ENCODE assay signal across 8 mouse cellular contexts in the genomic region with DNA sequence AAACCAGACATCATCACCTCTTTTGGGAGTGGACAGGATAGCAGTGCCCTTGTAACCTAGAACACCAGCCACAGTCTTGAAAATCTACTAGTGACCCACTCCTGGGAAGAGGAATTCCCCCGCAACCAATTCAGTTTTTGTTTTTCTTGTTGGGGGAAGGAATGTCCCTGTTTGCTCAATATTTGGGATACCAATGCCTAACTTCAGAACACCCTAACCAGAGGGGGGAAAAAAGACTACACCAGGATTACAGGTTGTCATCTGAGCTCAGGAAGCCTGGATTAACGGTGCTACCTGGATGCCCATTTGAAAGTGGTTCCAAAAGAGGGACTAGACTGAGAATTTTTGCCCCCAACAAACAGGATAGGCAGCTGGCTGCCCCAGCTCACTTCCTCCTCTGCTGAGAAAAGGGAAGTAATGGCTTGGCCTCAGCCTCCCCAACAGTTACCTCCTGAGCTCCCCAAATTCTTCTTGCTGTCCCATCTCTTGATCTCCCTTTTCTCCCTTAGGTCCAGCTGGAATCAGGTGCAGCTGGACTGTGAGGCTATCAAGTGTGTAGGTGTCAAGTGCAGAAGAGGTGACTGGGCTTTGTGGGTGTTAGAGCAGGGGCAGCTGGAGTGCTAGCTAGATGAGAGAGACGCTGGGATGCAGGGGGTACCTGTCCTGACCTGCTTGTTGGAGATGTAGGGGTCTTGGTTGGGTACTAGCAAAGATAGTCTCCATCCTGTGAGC. TPM values are rescaled to one million over a fixed set of nuclear protein-coding genes. Genes with fewer than 3 reads are reported as not detected.
DNase-seq lines count a peak whose midpoint lies in the region; ATAC-seq and TF ChIP-seq lines count a peak whose summit lies in the region.

No protein-coding gene starts in this region.

- peaks cover 28% of the 10 kb centered on the region for H3K4me1 ChIP-seq in bone marrow macrophage, adult 2 months (ENCODE audit: control insufficient read depth, insufficient read depth, low read length)
- H3K4me1 ChIP-seq in hindbrain, embryonic 15.5 days (replicated peaks) = peaks cover 19% of the 10 kb centered on the region
- H3K4me1 ChIP-seq in midbrain, embryonic 15.5 days = peaks cover 20% of the 10 kb centered on the region

- H3K27me3 ChIP-seq in hindbrain, embryonic 15.5 days = peaks cover 11% of the 10 kb centered on the region
- H3K27me3 ChIP-seq in midbrain, embryonic 15.5 days (replicated peaks) = peaks cover 5% of the 10 kb centered on the region; the same call in 1 of the 2 replicates

- H3K4me3 ChIP-seq in bone marrow macrophage, adult 2 months (ENCODE audit: insufficient read depth, low read length) = peak overlapping the region; percentile 90
- peak overlapping the region; percentile 70 for H3K4me3 ChIP-seq in hindbrain, embryonic 15.5 days
- H3K4me3 ChIP-seq in midbrain, embryonic 15.5 days = peak overlapping the region; percentile 53; the same call in 1 of the 2 replicates

- H3K27ac ChIP-seq in bone marrow macrophage, adult 2 months (ENCODE audit: insufficient read depth, low read depth, low read length) = peak overlapping the region; percentile 73
- no peak overlapping the region for H3K27ac ChIP-seq in hindbrain, embryonic 15.5 days (replicated peaks)
- no peak overlapping the region for H3K27ac ChIP-seq in midbrain, embryonic 15.5 days

- DNase-seq in heart, adult 11 months = peak; percentile 93
- no peak for DNase-seq in heart, postnatal 14 days
- DNase-seq in urinary bladder, adult 2 months (ENCODE audit: low spot score) = no peak
- no peak for DNase-seq in cerebellum, postnatal 4 days (ENCODE audit: low spot score in 2 of 2)
- no peak for DNase-seq in gastrocnemius, adult 18-20 months (ENCODE audit: low spot score)

- peak overlapping the region; percentile 64 for H3K9ac ChIP-seq in hindbrain, embryonic 15.5 days
- no peak overlapping the region for H3K9ac ChIP-seq in midbrain, embryonic 15.5 days

- intact Hi-C loops in heart, postnatal 14 days (cut with DNase I) = no loop called here

- ATAC-seq in hindbrain, embryonic 15.5 days (ENCODE audit: low FRiP score, low read depth) = no peak
- no peak for ATAC-seq in midbrain, embryonic 15.5 days (replicated peaks)

- no peaks in the 10 kb centered on the region for H3K36me3 ChIP-seq in hindbrain, embryonic 15.5 days
- no peaks in the 10 kb centered on the region for H3K36me3 ChIP-seq in midbrain, embryonic 15.5 days (replicated peaks)

- no peak for TF ChIP-seq CTCF in bone marrow macrophage, adult 2 months (IDR thresholded peaks at IDR 0.05; ENCODE audit: low read depth, low read length)

- peak overlapping the region; percentile 83 for H3K4me2 ChIP-seq in hindbrain, embryonic 15.5 days
- peak overlapping the region; percentile 94 for H3K4me2 ChIP-seq in midbrain, embryonic 15.5 days

- no peaks in the 10 kb centered on the region for H3K9me3 ChIP-seq in hindbrain, embryonic 15.5 days
- no peaks in the 10 kb centered on the region for H3K9me3 ChIP-seq in midbrain, embryonic 15.5 days

- TF ChIP-seq POLR2A in bone marrow macrophage, adult 2 months (IDR thresholded peaks at IDR 0.05; ENCODE audit: borderline replicate concordance, low read depth, low read length) = no peak

- 78% methylated on average over 3 of the region's 3 CpGs for WGBS in hindbrain, embryonic 15.5 days
- 78% methylated on average over 3 of the region's 3 CpGs for WGBS in midbrain, embryonic 15.5 days

RNA-seq across cellular contexts. Expression of gene Nfkbie, which starts 1.2 kb away (rescaled TPM):
- 1 to 10 TPM; 1.5 to 2.1 TPM for total RNA-seq in heart, postnatal 14 days (2021)
- polyA plus RNA-seq in bone marrow macrophage, adult 2 months (2012; ENCODE audit: insufficient read depth, insufficient read length, missing spikeins) = 27.0 and 30.8 TPM in 2 replicates
- polyA plus RNA-seq in hindbrain, embryonic 15.5 days (2015; fragmentation: Nextera tagmentation; extraction: Ambion mirVana) = 4.8 and 6.4 TPM in 2 replicates
- polyA plus RNA-seq in midbrain, embryonic 15.5 days (2015; fragmentation: Nextera tagmentation; extraction: Ambion mirVana) = 3.5 and 5.3 TPM in 2 replicates
- polyA plus RNA-seq in urinary bladder, adult 2 months (2012; rRNA removed) = 5.7 and 6.1 TPM in 2 replicates
- total RNA-seq in gastrocnemius, adult 18-20 months (2021) = under 1 TPM; 0.30 to 0.47 TPM

RNA-seq across cellular contexts. Expression of gene Slc35b2, which starts 7.0 kb away (rescaled TPM):
- total RNA-seq in heart, postnatal 14 days (2021) = 10 to 100 TPM; 28.8 to 29.9 TPM
- 73.7 and 83.1 TPM in 2 replicates for polyA plus RNA-seq in bone marrow macrophage, adult 2 months (2012; ENCODE audit: insufficient read depth, insufficient read length, missing spikeins)
- polyA plus RNA-seq in hindbrain, embryonic 15.5 days (2015; fragmentation: Nextera tagmentation; extraction: Ambion mirVana) = 89.9 and 90.4 TPM in 2 replicates
- 85.5 and 93.4 TPM in 2 replicates for polyA plus RNA-seq in midbrain, embryonic 15.5 days (2015; fragmentation: Nextera tagmentation; extraction: Ambion mirVana)
- 62.3 and 69.4 TPM in 2 replicates for polyA plus RNA-seq in urinary bladder, adult 2 months (2012; rRNA removed)
- 10 to 100 TPM; 16.2 to 17.7 TPM for total RNA-seq in gastrocnemius, adult 18-20 months (2021)

RNA-seq across cellular contexts. Expression of gene Tmem151b, which starts 7.2 kb away (rescaled TPM):
- total RNA-seq in heart, postnatal 14 days (2021) = under 1 TPM; 0.07 to 0.49 TPM
- not detected in 2 replicates for polyA plus RNA-seq in bone marrow macrophage, adult 2 months (2012; ENCODE audit: insufficient read depth, insufficient read length, missing spikeins)
- polyA plus RNA-seq in hindbrain, embryonic 15.5 days (2015; fragmentation: Nextera tagmentation; extraction: Ambion mirVana) = 27.4 and 31.9 TPM in 2 replicates
- 32.1 and 33.9 TPM in 2 replicates for polyA plus RNA-seq in midbrain, embryonic 15.5 days (2015; fragmentation: Nextera tagmentation; extraction: Ambion mirVana)
- 0.51 and 0.81 TPM in 2 replicates for polyA plus RNA-seq in urinary bladder, adult 2 months (2012; rRNA removed)
- total RNA-seq in gastrocnemius, adult 18-20 months (2021) = not detected

RNA-seq across cellular contexts. Expression of gene Hsp90ab1, which starts 16.4 kb away (rescaled TPM):
- 100 to 1,000 TPM; 897 to 986 TPM for total RNA-seq in heart, postnatal 14 days (2021)
- 586 and 617 TPM in 2 replicates for polyA plus RNA-seq in bone marrow macrophage, adult 2 months (2012; ENCODE audit: insufficient read depth, insufficient read length, missing spikeins)
- polyA plus RNA-seq in hindbrain, embryonic 15.5 days (2015; fragmentation: Nextera tagmentation; extraction: Ambion mirVana) = 1,555 and 1,567 TPM in 2 replicates
- 1,488 and 1,537 TPM in 2 replicates for polyA plus RNA-seq in midbrain, embryonic 15.5 days (2015; fragmentation: Nextera tagmentation; extraction: Ambion mirVana)
- 635 and 857 TPM in 2 replicates for polyA plus RNA-seq in urinary bladder, adult 2 months (2012; rRNA removed)
- 1,000 to 10,000 TPM; 1,074 to 1,224 TPM for total RNA-seq in gastrocnemius, adult 18-20 months (2021)

RNA-seq across cellular contexts. Expression of gene Tcte1, which starts 33.4 kb away (rescaled TPM):
- under 1 TPM in 1 of 2 experiments, not detected in 1; 0.12 TPM for total RNA-seq in heart, postnatal 14 days (2021)
- not detected in 2 replicates for polyA plus RNA-seq in bone marrow macrophage, adult 2 months (2012; ENCODE audit: insufficient read depth, insufficient read length, missing spikeins)
- 4.3 and 5.2 TPM in 2 replicates for polyA plus RNA-seq in hindbrain, embryonic 15.5 days (2015; fragmentation: Nextera tagmentation; extraction: Ambion mirVana)
- 6.0 and 6.2 TPM in 2 replicates for polyA plus RNA-seq in midbrain, embryonic 15.5 days (2015; fragmentation: Nextera tagmentation; extraction: Ambion mirVana)
- 0.01 TPM in 1 of 2 replicates, not detected in the other for polyA plus RNA-seq in urinary bladder, adult 2 months (2012; rRNA removed)
- total RNA-seq in gastrocnemius, adult 18-20 months (2021) = not detected

Comparison
In these comparisons a context has a peak if more than half of its experiments do, and no peak if none do; other contexts are left out.
1. RNA of gene Tmem151b, which starts 7.2 kb away (polyA plus RNA-seq): 32.1 to 33.9 TPM in midbrain, embryonic 15.5 days and 27.4 to 31.9 TPM in hindbrain, embryonic 15.5 days; 0.51 to 0.81 TPM in urinary bladder, adult 2 months and not detected in bone marrow macrophage, adult 2 months; every median in the first group is over 10 times any median in the second.
2. Peak in every context shown above with its lines, with median percentiles within 50 percentile points of each other: H3K4me3 ChIP-seq.